Mouse (Mus musculus): ENCODE data around the gene Arhgap27. TPM values are rescaled to one million over a fixed set of nuclear protein-coding genes. Genes with fewer than 3 reads are reported as not detected.

The Arhgap27 gene
- total and polyA plus RNA-seq, 2 experiments from 2014 or later = 5.9 to 12.2 TPM

- DNase-seq (ENCODE audit: low spot score) (no peak), ATAC-seq (no peak)
- Histone ChIP-seq H3K4me3 (ENCODE audit: low read length) (no peak overlapping the region), H3K9me3 (ENCODE audit: low read length) (no peaks in the 10 kb centered on the region), H3K36me3 (ENCODE audit: insufficient read depth, low read length) (no peaks in the 10 kb centered on the region), H3K9ac (replicated peaks; ENCODE audit: low read length) (no peak overlapping the region), H3K4me2 (ENCODE audit: low read depth, low read length) (no peak overlapping the region), H3K4me1 (ENCODE audit: insufficient read depth, low read length) (no peaks in the 10 kb centered on the region), H3K27ac (no peak overlapping the region), H3K27me3 (ENCODE audit: insufficient read depth, low read length) (no peaks in the 10 kb centered on the region)
- no peak for TF ChIP-seq CTCF (IDR thresholded peaks at IDR 0.05; ENCODE audit: low read depth)
- WGBS = 82% methylated on average over 1 of the region's 1 CpGs
Measured at GRCm38 (mm10) chr11:103343881-103344280, 19.6 kb downstream of the Arhgap27 start.

- no peak overlapping the region for H3K27ac ChIP-seq
- WGBS = 86% methylated on average over 6 of the region's 6 CpGs
- H3K9ac ChIP-seq (replicated peaks; ENCODE audit: low read length) = no peak overlapping the region
- ATAC-seq (no peak), DNase-seq (ENCODE audit: low spot score) (no peak)
- H3K9me3 ChIP-seq (ENCODE audit: low read length) = no peaks in the 10 kb centered on the region
- H3K4me1 ChIP-seq (ENCODE audit: insufficient read depth, low read length) = no peaks in the 10 kb centered on the region
- H3K4me2 ChIP-seq (ENCODE audit: low read depth, low read length) = no peak overlapping the region
- H3K27me3 ChIP-seq (ENCODE audit: insufficient read depth, low read length) = no peaks in the 10 kb centered on the region
- H3K4me3 ChIP-seq (ENCODE audit: low read length) = no peak overlapping the region
- TF ChIP-seq CTCF (IDR thresholded peaks at IDR 0.05; ENCODE audit: low read depth) = no peak
- no peaks in the 10 kb centered on the region for H3K36me3 ChIP-seq (ENCODE audit: insufficient read depth, low read length)
Measured at GRCm38 (mm10) chr11:103343063-103343462, 20.4 kb downstream of the Arhgap27 start.

GRCm38 (mm10) chr11:103340677-103341076 lies 22.8 kb downstream of the Arhgap27 start:
- no peaks in the 10 kb centered on the region for H3K4me1 ChIP-seq (ENCODE audit: insufficient read depth, low read length)
- 51% methylated on average over 7 of the region's 7 CpGs for WGBS
- no peak; the same call in 1 of the 2 replicates for ATAC-seq

GRCm38 (mm10) chr11:103340130-103340529 lies 23.4 kb downstream of the Arhgap27 start:
- no peak overlapping the region for H3K4me3 ChIP-seq (ENCODE audit: low read length)
- no peak for TF ChIP-seq CTCF (IDR thresholded peaks at IDR 0.05; ENCODE audit: low read depth)
- ATAC-seq (no peak), DNase-seq (ENCODE audit: low spot score) (no peak)
- no peaks in the 10 kb centered on the region for H3K9me3 ChIP-seq (ENCODE audit: low read length)
- H3K36me3 ChIP-seq (ENCODE audit: insufficient read depth, low read length) = no peaks in the 10 kb centered on the region
- H3K4me1 ChIP-seq (ENCODE audit: insufficient read depth, low read length) = no peaks in the 10 kb centered on the region
- H3K9ac ChIP-seq (replicated peaks; ENCODE audit: low read length) = no peak overlapping the region
- H3K4me2 ChIP-seq (ENCODE audit: low read depth, low read length) = peak overlapping the region; percentile 26
- no peak overlapping the region for H3K27ac ChIP-seq
- 72% methylated on average over 19 of the region's 19 CpGs for WGBS
- no peaks in the 10 kb centered on the region for H3K27me3 ChIP-seq (ENCODE audit: insufficient read depth, low read length)

More at GRCm38 (mm10) chr11:103340677-103341076, 22.8 kb downstream of the Arhgap27 start:
- Histone ChIP-seq H3K4me2 (ENCODE audit: low read depth, low read length) (no peak overlapping the region), H3K9me3 (ENCODE audit: low read length) (no peaks in the 10 kb centered on the region), H3K36me3 (ENCODE audit: insufficient read depth, low read length) (no peaks in the 10 kb centered on the region), H3K4me3 (ENCODE audit: low read length) (no peak overlapping the region), H3K27me3 (ENCODE audit: insufficient read depth, low read length) (no peaks in the 10 kb centered on the region), H3K27ac (no peak overlapping the region), H3K9ac (replicated peaks; ENCODE audit: low read length) (no peak overlapping the region)
- no peak for TF ChIP-seq CTCF (IDR thresholded peaks at IDR 0.05; ENCODE audit: low read depth)
- DNase-seq (ENCODE audit: low spot score) = no peak

GRCm38 (mm10) chr11:103339414-103340119 lies 23.9 kb downstream of the Arhgap27 start:
- Histone ChIP-seq H3K9me3 (ENCODE audit: low read length) (no peaks in the 10 kb centered on the region), H3K4me2 (ENCODE audit: low read depth, low read length) (peak overlapping the region; percentile 26), H3K36me3 (ENCODE audit: insufficient read depth, low read length) (no peaks in the 10 kb centered on the region), H3K27me3 (ENCODE audit: insufficient read depth, low read length) (no peaks in the 10 kb centered on the region), H3K27ac (no peak overlapping the region), H3K4me3 (ENCODE audit: low read length) (no peak overlapping the region), H3K9ac (replicated peaks; ENCODE audit: low read length) (no peak overlapping the region), H3K4me1 (ENCODE audit: insufficient read depth, low read length) (no peaks in the 10 kb centered on the region)
- DNase-seq (ENCODE audit: low spot score) = no peak
- no peak for TF ChIP-seq CTCF (IDR thresholded peaks at IDR 0.05; ENCODE audit: low read depth)
- no peak for ATAC-seq
- 49% methylated on average over 19 of the region's 19 CpGs for WGBS

GRCm38 (mm10) chr11:103338671-103339070 lies 24.8 kb downstream of the Arhgap27 start:
- DNase-seq (ENCODE audit: low spot score) (no peak), ATAC-seq (no peak)
- H3K27me3 ChIP-seq (ENCODE audit: insufficient read depth, low read length) = no peaks in the 10 kb centered on the region
- no peaks in the 10 kb centered on the region for H3K36me3 ChIP-seq (ENCODE audit: insufficient read depth, low read length)
- no peak overlapping the region for H3K9ac ChIP-seq (replicated peaks; ENCODE audit: low read length)
- H3K27ac ChIP-seq = no peak overlapping the region
- no peak overlapping the region for H3K4me3 ChIP-seq (ENCODE audit: low read length)
- H3K9me3 ChIP-seq (ENCODE audit: low read length) = no peaks in the 10 kb centered on the region
- WGBS = 94% methylated on average over 6 of the region's 6 CpGs
- H3K4me2 ChIP-seq (ENCODE audit: low read depth, low read length) = no peak overlapping the region
- TF ChIP-seq CTCF (IDR thresholded peaks at IDR 0.05; ENCODE audit: low read depth) = no peak
- H3K4me1 ChIP-seq (ENCODE audit: insufficient read depth, low read length) = no peaks in the 10 kb centered on the region

- H3K4me1 ChIP-seq (ENCODE audit: insufficient read depth, low read length) = 0 out of 2 replicates have a peak, but pooled peaks cover 1% of the 10 kb centered on the region
- TF ChIP-seq CTCF (IDR thresholded peaks at IDR 0.05; ENCODE audit: low read depth) = no peak
- DNase-seq (ENCODE audit: low spot score) (no peak), ATAC-seq (no peak)
- no peaks in the 10 kb centered on the region for H3K36me3 ChIP-seq (ENCODE audit: insufficient read depth, low read length)
- H3K4me3 ChIP-seq (ENCODE audit: low read length) = no peak overlapping the region
- H3K9ac ChIP-seq (replicated peaks; ENCODE audit: low read length) = no peak overlapping the region
- H3K27ac ChIP-seq = no peak overlapping the region
- H3K27me3 ChIP-seq (ENCODE audit: insufficient read depth, low read length) = no peaks in the 10 kb centered on the region
- no peaks in the 10 kb centered on the region for H3K9me3 ChIP-seq (ENCODE audit: low read length)
- WGBS = 85% methylated on average over 7 of the region's 7 CpGs
- H3K4me2 ChIP-seq (ENCODE audit: low read depth, low read length) = no peak overlapping the region
Measured at GRCm38 (mm10) chr11:103338119-103338518, 25.4 kb downstream of the Arhgap27 start.

Data from hindbrain, postnatal 0 days (tissue).